Mouse (Mus musculus): ENCODE results near the gene Myrf. TPM values are rescaled to one million over a fixed set of nuclear protein-coding genes. Genes with fewer than 3 reads are reported as not detected.
"Not testable (repeated sequence)": the region's sequence is repeated elsewhere in the genome, so short reads cannot be mapped to it uniquely, and the experiment has no call there.

Gene Myrf
- total and polyA plus RNA-seq, 2 experiments from 2014 or later: 0.91 to 2.2 TPM

GRCm38 (mm10) chr19:10167112-10167511 lies 73.4 kb downstream of the Myrf start:
- DNase-seq (ENCODE audit: low spot score) (no peak), ATAC-seq (ENCODE audit: low FRiP score) (no peak)
- H3K4me3 ChIP-seq (ENCODE audit: low read depth, low read length): no peak overlapping the region
- no peak overlapping the region for H3K4me2 ChIP-seq (ENCODE audit: low read depth, low read length, poor library complexity, severe bottlenecking)
- no peak overlapping the region for H3K27ac ChIP-seq (ENCODE audit: low read depth, low read length)
- H3K9me3 ChIP-seq (ENCODE audit: low read length): no peaks in the 10 kb centered on the region
- no peaks in the 10 kb centered on the region for H3K4me1 ChIP-seq (ENCODE audit: insufficient read depth, low read length)
- no peaks in the 10 kb centered on the region for H3K36me3 ChIP-seq (ENCODE audit: insufficient read depth, low read length)
- no peak for TF ChIP-seq CTCF (IDR thresholded peaks at IDR 0.05)
- 89% methylated on average over 4 of the region's 4 CpGs for WGBS
- no peak overlapping the region for H3K9ac ChIP-seq (replicated peaks; ENCODE audit: low read length, poor library complexity, severe bottlenecking)
- H3K27me3 ChIP-seq (ENCODE audit: insufficient read depth, low read length): no peaks in the 10 kb centered on the region

DNA sequence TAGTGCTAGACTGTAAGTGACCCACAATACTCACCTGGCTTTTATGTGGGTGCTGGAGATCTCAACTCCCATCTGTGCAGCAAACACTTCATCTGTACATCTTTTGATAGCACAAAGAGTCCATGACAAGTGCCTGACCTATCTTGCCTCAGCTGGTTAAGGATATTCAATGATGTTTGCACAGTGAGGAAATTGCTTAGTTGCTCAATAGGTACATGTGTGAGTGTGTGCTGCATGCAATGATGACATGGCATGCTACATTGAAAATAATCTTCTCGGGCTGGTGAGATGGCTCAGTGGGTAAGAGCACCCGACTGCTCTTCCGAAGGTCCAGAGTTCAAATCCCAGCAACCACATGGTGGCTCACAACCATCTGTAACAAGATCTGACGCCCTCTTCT lies 74.6 kb downstream of the Myrf start:
- H3K27ac ChIP-seq (ENCODE audit: low read depth, low read length); H3K9ac ChIP-seq (replicated peaks; ENCODE audit: low read length, poor library complexity, severe bottlenecking); H3K36me3 ChIP-seq (ENCODE audit: insufficient read depth, low read length); H3K4me1 ChIP-seq (ENCODE audit: insufficient read depth, low read length); H3K9me3 ChIP-seq (ENCODE audit: low read length); ATAC-seq (ENCODE audit: low FRiP score); H3K4me3 ChIP-seq (ENCODE audit: low read depth, low read length); DNase-seq (ENCODE audit: low spot score); H3K4me2 ChIP-seq (ENCODE audit: low read depth, low read length, poor library complexity, severe bottlenecking); H3K27me3 ChIP-seq (ENCODE audit: insufficient read depth, low read length): not testable (repeated sequence)
- WGBS: 83% methylated on average over 4 of the region's 4 CpGs

DNA sequence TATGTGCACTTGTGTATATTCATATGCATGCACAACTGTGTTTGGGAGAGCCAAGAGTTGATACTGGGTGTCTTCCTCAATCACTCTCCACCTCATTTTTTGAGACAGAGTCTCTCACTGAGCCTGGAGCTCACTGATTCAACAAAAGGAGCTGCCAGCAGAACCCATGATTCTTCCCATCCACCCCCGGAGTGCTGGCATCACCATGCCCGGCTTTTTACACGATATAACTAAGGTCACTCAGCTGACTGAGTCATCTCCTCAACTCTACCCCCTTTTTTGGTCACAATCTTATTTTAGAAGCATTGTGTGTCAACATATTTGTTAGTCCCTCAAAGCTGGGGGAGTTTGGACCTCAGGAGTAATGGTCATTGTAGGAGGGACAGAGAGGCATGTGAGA lies 76.7 kb downstream of the Myrf start:
- TF ChIP-seq CTCF (IDR thresholded peaks at IDR 0.05): no peak
- Histone ChIP-seq H3K9me3 (ENCODE audit: low read length) (no peaks in the 10 kb centered on the region), H3K4me3 (ENCODE audit: low read depth, low read length) (no peak overlapping the region), H3K36me3 (ENCODE audit: insufficient read depth, low read length) (no peaks in the 10 kb centered on the region), H3K27ac (ENCODE audit: low read depth, low read length) (no peak overlapping the region), H3K4me1 (ENCODE audit: insufficient read depth, low read length) (no peaks in the 10 kb centered on the region), H3K4me2 (ENCODE audit: low read depth, low read length, poor library complexity, severe bottlenecking) (no peak overlapping the region), H3K27me3 (ENCODE audit: insufficient read depth, low read length) (no peaks in the 10 kb centered on the region), H3K9ac (replicated peaks; ENCODE audit: low read length, poor library complexity, severe bottlenecking) (no peak overlapping the region)
- no peak for ATAC-seq (ENCODE audit: low FRiP score)
- WGBS: 83% methylated on average over 3 of the region's 3 CpGs
- no peak for DNase-seq (ENCODE audit: low spot score)

Small RNAs within 50 kb of the gene (microRNA-seq; reads per million reads assigned to microRNA genes)
- 1.0 reads per million for gene Mir6993 (ENCODE audit: borderline number of aligned reads)

Other genes starting within 250 kb of the Myrf start
- 2.5 and 4.1 TPM in 2 replicates for gene Best1, start 239.1 kb downstream of the Myrf start, total RNA-seq (2014; rRNA removed)
- gene Best1, start 239.1 kb downstream of the Myrf start, polyA plus RNA-seq (2015; fragmentation: Nextera tagmentation; extraction: Ambion mirVana): 2.9 and 3.5 TPM in 2 replicates
- gene Rab3il1, start 239.1 kb downstream of the Myrf start, total RNA-seq (2014; rRNA removed): 20.6 and 23.3 TPM in 2 replicates
- 21.7 and 23.5 TPM in 2 replicates for gene Rab3il1, start 239.1 kb downstream of the Myrf start, polyA plus RNA-seq (2015; fragmentation: Nextera tagmentation; extraction: Ambion mirVana)
- 74.6 and 92.8 TPM in 2 replicates for gene Fads3, start 199.2 kb downstream of the Myrf start, total RNA-seq (2014; rRNA removed)
- gene Fads3, start 199.2 kb downstream of the Myrf start, polyA plus RNA-seq (2015; fragmentation: Nextera tagmentation; extraction: Ambion mirVana): 38.8 and 39.2 TPM in 2 replicates
- gene Fads2, start 139.0 kb downstream of the Myrf start, total RNA-seq (2014; rRNA removed): 278 and 306 TPM in 2 replicates
- 260 and 275 TPM in 2 replicates for gene Fads2, start 139.0 kb downstream of the Myrf start, polyA plus RNA-seq (2015; fragmentation: Nextera tagmentation; extraction: Ambion mirVana)
- gene Fads1, start 57.9 kb downstream of the Myrf start, total RNA-seq (2014; rRNA removed): 180 and 184 TPM in 2 replicates
- gene Fads1, start 57.9 kb downstream of the Myrf start, polyA plus RNA-seq (2015; fragmentation: Nextera tagmentation; extraction: Ambion mirVana): 150 and 153 TPM in 2 replicates
- 61.4 and 84.7 TPM in 2 replicates for gene Tmem258, start 36.7 kb downstream of the Myrf start, total RNA-seq (2014; rRNA removed)
- gene Tmem258, start 36.7 kb downstream of the Myrf start, polyA plus RNA-seq (2015; fragmentation: Nextera tagmentation; extraction: Ambion mirVana): 279 and 299 TPM in 2 replicates
- gene Fen1, start 36.6 kb downstream of the Myrf start, total RNA-seq (2014; rRNA removed): 19.8 and 20.9 TPM in 2 replicates
- gene Fen1, start 36.6 kb downstream of the Myrf start, polyA plus RNA-seq (2015; fragmentation: Nextera tagmentation; extraction: Ambion mirVana): 20.5 and 21.8 TPM in 2 replicates
- 29.9 and 40.8 TPM in 2 replicates for gene Dagla, start 64.1 kb upstream of the Myrf start, total RNA-seq (2014; rRNA removed)
- 12.8 and 13.7 TPM in 2 replicates for gene Dagla, start 64.1 kb upstream of the Myrf start, polyA plus RNA-seq (2015; fragmentation: Nextera tagmentation; extraction: Ambion mirVana)
- gene Syt7, start 148.3 kb upstream of the Myrf start, total RNA-seq (2014; rRNA removed): 138 and 140 TPM in 2 replicates
- 14.7 and 19.0 TPM in 2 replicates for gene Syt7, start 148.3 kb upstream of the Myrf start, polyA plus RNA-seq (2015; fragmentation: Nextera tagmentation; extraction: Ambion mirVana)
- 6.2 and 8.7 TPM in 2 replicates for gene Lrrc10b, start 216.7 kb upstream of the Myrf start, total RNA-seq (2014; rRNA removed)
- 2.2 and 2.3 TPM in 2 replicates for gene Lrrc10b, start 216.7 kb upstream of the Myrf start, polyA plus RNA-seq (2015; fragmentation: Nextera tagmentation; extraction: Ambion mirVana)
- gene Ppp1r32, start 242.2 kb upstream of the Myrf start, total RNA-seq (2014; rRNA removed): 4.9 and 7.8 TPM in 2 replicates
- 5.0 and 5.3 TPM in 2 replicates for gene Ppp1r32, start 242.2 kb upstream of the Myrf start, polyA plus RNA-seq (2015; fragmentation: Nextera tagmentation; extraction: Ambion mirVana)

All from midbrain, postnatal 0 days (tissue).